Mouse (Mus musculus) induced T-regulatory cell, adult 2 months (primary cell): ENCODE data around the gene Mapkapk5.

Source experiments
- DNase-seq: peaks from one replicate; pipeline ENCODE4 v3.0.0-alpha.2; 2012; ENCODE audit warnings: low read depth

The Mapkapk5 gene

GRCm38 (mm10) chr5:121545793-121546529 is at the start of gene Mapkapk5:
Gene Mapkapk5, minus strand, starts transcription at chr5:121545905.
- DNase-seq, result peak; percentile 98

- no peak for DNase-seq
These were observed 49.1 kb upstream of the Mapkapk5 start for GRCm38 (mm10) chr5:121594714-121595313.

GRCm38 (mm10) chr5:121593451-121594401 is 48.0 kb upstream of the Mapkapk5 start, which contains the start of gene Aldh2:
Gene Aldh2, minus strand, starts transcription at chr5:121593824.
- DNase-seq, result peak; percentile 83

- no peak for DNase-seq
These were observed 47.2 kb upstream of the Mapkapk5 start for GRCm38 (mm10) chr5:121592816-121593407.

DNA sequence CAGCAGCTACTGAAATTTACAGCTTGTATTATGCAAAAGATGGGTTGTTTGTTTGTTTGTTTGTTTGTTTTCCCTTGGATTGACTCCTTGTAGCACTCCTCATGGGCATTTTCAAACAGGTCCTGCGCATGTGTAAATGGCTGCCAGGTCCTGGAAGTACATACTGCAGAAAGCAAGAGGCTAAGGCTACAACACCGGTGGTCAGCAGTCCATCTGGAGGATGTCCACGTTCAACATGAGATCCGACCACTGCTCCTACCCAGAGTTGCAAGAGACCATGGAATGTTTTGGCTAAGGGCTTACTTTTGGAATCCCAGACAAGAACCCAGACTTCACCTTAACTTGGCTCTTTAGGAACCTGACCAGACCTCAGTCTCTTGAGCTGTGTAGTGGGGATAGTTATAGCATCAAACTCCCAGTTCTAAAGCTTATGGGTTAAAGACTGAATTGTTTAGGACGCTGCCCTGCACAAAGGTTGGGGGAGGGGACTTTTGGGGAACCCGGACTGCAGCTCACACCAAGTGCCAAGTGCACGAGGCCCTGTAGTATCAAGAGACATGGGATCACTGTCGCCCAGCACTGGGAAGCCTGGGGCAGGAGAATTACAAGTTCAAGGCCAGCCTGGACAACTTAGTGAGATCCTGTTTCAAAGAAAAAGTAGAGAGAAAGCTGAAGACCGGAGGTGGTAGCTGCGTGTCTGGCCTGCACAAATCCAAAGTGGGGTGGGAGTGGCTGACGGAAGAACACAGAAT is 46.5 kb upstream of the Mapkapk5 start:
- no peak for DNase-seq

DNA sequence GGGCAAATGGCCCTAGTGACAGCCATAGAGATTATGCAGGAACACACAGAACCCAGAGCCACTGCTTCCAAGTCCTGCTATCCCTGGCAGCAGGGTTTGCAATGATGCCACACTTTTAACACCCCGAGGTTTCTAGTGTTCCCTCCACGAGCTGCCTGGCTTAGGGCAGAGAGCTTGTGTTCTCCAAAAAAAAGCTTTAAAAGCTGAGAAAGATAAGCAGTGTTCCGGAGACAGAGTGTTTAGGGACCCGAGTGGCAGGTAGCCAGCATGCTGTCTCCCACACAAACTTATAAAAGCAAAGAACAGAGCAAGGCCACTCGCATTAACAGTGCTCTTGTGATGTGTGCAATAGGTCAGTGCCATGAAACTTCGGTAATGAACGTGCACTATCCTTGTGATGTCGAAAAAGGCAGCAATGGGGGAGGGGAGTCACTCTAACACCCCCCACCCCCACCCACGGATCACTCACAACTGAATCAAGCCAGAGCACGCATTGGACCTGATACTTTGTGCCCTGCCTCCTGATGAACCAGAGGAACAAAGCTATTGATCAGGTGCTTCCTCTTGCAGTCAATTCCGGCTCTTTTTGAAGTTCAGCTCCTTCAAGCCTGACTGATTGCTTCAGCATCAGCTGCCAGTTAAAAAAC is 45.8 kb upstream of the Mapkapk5 start:
- DNase-seq, result no peak

DNA sequence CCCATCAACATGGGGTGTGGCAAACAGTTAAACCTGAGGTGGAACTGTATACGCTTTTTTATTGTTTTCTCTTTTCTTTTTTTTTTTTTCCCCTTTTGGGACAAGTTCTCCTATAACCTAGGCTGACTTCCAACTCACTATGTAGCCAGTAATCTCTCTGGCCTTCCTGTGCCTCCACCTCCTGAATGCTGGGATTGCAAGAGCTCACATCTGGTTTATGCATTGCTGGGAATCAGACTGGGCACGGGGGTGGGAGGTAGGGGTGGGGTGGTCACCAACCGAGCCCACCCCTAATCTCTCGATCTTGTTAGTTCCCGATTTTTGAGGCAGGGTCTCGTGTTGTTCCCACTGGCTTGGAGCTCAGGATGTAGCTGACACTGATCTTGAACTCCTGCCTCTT is 44.2 kb upstream of the Mapkapk5 start:
- DNase-seq, result no peak

- DNase-seq, result peak; percentile 41
These were observed 40.8 kb upstream of the Mapkapk5 start for GRCm38 (mm10) chr5:121586400-121587039.

- no peak for DNase-seq
These were observed 40.0 kb upstream of the Mapkapk5 start for GRCm38 (mm10) chr5:121585699-121586098.

GRCm38 (mm10) chr5:121585005-121585404 is 39.3 kb upstream of the Mapkapk5 start:
- no peak for DNase-seq

- no peak for DNase-seq
These were observed 38.2 kb upstream of the Mapkapk5 start for GRCm38 (mm10) chr5:121583765-121584501.

- no peak for DNase-seq
These were observed 36.2 kb upstream of the Mapkapk5 start for GRCm38 (mm10) chr5:121581945-121582344.

DNA sequence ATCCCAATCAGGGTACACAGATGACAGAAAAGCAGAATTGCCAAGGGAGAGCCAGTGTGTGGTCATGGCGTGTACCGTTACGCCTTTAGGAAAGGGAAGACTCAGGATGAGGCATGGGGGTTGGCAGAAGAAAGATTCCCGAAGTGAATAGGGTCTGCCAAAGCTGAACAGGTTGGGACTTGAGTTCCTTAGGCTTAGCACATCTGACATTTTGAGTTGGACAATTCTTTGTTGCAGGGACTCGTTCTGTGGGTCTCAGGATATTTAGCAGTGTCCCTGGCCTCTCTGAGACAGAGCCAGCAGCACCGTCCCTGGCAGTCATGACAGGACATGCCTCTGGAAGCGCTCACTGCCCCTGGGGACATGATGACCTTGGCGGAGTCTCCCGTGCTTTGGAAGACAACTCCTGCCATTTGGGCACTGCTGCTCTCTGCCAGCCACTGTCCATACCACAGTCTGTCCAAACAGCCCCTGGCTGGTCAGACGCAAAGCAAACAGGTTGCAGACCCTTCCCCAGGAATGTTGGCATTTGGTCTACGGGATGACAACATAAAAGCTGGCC is 31.3 kb upstream of the Mapkapk5 start:
- DNase-seq, result no peak

DNA sequence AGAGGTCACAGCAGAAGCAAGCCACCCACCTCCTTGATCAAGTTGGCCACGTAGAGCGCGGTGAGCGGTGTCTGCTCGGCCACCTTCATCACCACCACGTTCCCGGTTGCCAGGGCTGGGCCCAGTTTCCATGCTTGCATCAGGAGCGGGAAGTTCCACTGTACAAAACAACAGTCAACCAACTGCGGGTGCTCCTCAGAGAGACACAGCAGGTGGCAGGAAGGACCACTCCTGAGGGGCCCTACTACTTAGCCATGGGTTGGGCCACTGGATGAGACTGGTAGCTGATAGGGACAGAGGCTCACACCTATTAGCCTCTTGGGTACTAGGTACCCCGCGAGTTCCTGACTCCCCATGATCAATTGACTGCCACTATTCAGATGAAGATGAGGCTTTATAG is 30.2 kb upstream of the Mapkapk5 start:
- no peak for DNase-seq

GRCm38 (mm10) chr5:121574145-121574544 is 28.4 kb upstream of the Mapkapk5 start:
- DNase-seq, result no peak

DNA sequence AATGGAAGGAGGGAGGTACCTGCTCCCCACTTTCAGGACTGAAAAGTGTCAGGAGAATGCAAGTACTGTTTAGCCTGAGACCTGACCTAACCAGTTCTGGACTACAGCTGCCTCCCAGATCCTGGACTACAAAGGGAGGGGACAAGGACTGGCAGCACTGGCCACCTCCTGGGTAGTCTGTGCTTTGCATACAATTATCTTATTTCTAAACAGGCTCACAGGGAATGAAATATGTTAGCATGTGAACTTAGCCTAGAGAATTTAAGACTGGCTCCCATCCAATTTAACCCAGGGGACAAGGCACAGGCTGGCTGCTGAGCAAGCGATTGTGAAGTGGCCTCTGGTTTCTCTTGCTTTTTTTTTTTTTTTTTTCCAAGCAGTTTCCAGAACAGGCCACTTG is 25.1 kb upstream of the Mapkapk5 start:
- no peak for DNase-seq

- DNase-seq, result no peak
These were observed 24.2 kb upstream of the Mapkapk5 start for GRCm38 (mm10) chr5:121569881-121570420.

GRCm38 (mm10) chr5:121566035-121566681 is 20.5 kb upstream of the Mapkapk5 start:
- DNase-seq, result no peak
